Mouse (Mus musculus): ENCODE measurements around the gene Axdnd1. TPM values are rescaled to one million over a fixed set of nuclear protein-coding genes. Genes with fewer than 3 reads are reported as not detected.

Axdnd1 gene
- 1 to 10 TPM; 1.3 to 2.6 TPM for total RNA-seq (2021)
- long read RNA-seq, experiment 1 = 0 reads
- long read RNA-seq, experiment 2, partial matches to known transcripts = 27 of 47 reads
- long read RNA-seq, experiment 2, other reads (novel, unspliced or antisense) = 20 of 47 reads

- peak; percentile 69 to 78 for DNase-seq (ENCODE audit: low spot score in 2 of 2)
Measured at GRCm38 (mm10) chr1:156420671-156421297, at the start of gene Axdnd1. TSS of gene Axdnd1 (minus strand) at chr1:156421159.

GRCm38 (mm10) chr1:156470557-156470956, 49.6 kb upstream of the Axdnd1 start:
- no peak for DNase-seq (ENCODE audit: low spot score in 2 of 2)

GRCm38 (mm10) chr1:156468576-156468975, 47.6 kb upstream of the Axdnd1 start:
- no peak for DNase-seq (ENCODE audit: low spot score in 2 of 2)

GRCm38 (mm10) chr1:156467655-156468255, 46.8 kb upstream of the Axdnd1 start:
- no peak for DNase-seq (ENCODE audit: low spot score in 2 of 2)

DNA sequence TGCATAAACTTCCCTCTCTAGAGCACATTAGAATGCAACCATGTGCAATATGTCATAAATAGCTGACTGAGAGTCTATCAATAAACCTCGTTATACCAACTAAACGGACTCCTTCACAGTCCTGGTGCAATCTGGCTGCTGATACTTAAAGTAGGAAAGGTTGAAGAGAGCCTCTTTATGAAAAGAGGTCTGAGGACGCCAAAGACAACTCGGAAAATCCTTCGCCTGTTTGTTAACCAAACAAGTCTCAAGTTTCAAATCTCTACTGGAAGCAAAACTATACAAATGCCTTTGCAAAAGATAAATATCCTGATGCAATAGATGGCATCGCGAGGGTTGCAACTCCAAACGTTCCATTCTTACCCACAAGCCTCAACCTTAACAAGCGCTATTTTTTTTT, 44.0 kb upstream of the Axdnd1 start:
- no peak for DNase-seq (ENCODE audit: low spot score in 2 of 2)

DNA sequence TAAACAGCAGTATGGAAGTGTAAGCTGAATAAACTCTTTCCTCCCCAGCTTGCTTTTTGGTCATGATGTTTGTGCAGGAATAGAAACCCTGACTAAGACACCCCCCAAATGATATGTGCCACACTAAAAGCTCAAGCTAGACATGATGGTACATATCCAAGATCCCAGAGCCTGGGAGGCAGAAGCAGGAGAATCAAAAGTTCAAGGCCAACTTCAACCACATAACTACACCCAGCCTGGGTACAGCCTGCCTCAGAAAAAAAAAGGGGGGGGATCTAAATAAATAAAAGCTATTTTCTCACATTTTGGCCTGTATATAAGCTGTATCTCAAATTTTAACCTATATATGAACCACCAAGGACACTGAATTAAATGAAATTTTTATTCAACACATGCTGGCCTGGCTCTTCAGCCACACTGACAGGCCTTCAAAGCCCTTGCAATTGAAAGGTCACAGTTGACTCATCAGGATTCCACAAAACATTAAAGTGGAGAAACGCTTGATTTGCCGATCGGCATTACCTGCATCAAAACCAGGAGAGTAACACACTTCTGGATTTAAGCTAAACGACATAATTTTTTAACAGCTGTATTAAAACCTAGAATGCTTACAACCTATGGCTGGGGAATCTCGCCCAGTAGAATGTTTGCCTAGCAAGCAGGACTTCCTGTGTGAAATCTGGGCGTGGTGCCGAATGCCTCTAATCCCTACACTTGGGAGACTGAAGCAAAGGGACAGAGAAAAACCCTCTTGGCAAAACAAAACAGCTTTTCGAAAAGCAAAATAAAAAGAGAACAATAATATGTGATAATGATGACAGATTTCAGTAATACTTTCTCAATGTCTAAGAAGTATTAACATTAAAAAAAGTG, 43.3 kb upstream of the Axdnd1 start:
- no peak for DNase-seq (ENCODE audit: low spot score in 2 of 2)

DNA sequence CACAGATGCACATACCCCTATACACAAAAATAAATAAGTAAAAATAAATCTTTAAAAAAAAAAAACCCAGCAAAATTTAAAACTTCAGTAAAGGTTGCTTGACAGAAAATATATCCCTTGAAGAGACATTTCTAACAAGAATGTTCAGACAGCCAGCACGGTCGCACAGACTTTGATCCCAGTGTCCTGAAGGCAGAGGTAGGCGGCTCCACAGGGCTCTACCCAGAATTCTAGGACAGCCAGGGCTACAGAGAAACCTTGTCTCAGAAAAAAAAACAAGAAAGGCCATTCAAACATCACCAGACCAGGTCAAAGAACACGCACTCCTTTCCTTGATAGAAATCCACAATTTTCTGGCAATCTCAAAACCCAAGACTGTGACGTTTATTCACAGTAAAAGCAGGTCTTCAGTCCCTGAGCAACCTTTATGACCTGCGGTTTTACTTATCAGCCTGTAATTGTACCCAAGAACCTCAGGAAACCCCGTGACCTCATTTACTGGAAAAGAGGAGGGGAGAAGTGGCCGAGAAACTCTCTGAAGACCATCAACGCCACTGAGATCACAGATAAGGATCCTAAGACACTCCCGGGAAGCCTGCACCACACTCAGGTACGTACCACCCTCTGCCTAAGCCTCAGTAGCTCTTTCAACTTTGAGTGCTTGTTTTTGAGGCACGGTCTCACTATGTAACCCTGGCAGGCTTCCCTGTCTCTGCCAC, 41.5 kb upstream of the Axdnd1 start:
- DNase-seq (ENCODE audit: low spot score in 2 of 2) = no peak

GRCm38 (mm10) chr1:156461036-156461435, 40.1 kb upstream of the Axdnd1 start:
- no peak for DNase-seq (ENCODE audit: low spot score in 2 of 2)

- no peak for DNase-seq (ENCODE audit: low spot score in 2 of 2)
Measured at GRCm38 (mm10) chr1:156460216-156460615, 39.3 kb upstream of the Axdnd1 start.

- no peak for DNase-seq (ENCODE audit: low spot score in 2 of 2)
Measured at GRCm38 (mm10) chr1:156459690-156460089, 38.7 kb upstream of the Axdnd1 start.

DNA sequence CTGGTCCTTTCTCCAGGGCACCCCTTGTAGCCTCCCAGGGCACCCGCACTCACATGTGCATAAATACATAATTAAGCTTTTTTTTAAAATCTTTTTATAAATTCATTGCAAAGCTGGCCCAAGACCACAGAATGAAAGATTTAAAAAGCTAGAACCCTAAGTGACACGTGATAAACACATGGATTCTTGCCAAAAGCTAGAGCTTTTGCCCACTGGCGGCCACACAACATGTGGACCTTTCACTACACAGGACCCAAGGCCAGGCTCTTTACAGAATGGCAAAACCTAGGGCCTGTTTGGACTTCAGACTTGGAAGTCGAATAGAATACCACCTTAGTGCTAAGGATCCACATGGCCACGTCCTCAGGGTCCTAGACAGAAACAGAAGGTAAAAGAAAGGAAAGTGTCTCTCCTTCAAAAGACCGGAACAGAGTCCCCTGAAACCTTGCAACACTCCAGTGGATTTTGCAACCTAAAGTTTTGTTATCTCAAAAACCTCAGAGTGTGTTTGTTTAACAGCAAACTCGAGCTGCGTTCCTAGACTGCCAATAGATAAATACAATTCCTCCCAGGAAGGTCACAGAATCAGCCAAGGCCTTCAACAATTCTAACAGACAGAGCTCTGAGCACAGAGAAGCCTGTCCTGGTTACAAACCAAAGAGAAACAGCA, 37.6 kb upstream of the Axdnd1 start:
- no peak for DNase-seq (ENCODE audit: low spot score in 2 of 2)

DNA sequence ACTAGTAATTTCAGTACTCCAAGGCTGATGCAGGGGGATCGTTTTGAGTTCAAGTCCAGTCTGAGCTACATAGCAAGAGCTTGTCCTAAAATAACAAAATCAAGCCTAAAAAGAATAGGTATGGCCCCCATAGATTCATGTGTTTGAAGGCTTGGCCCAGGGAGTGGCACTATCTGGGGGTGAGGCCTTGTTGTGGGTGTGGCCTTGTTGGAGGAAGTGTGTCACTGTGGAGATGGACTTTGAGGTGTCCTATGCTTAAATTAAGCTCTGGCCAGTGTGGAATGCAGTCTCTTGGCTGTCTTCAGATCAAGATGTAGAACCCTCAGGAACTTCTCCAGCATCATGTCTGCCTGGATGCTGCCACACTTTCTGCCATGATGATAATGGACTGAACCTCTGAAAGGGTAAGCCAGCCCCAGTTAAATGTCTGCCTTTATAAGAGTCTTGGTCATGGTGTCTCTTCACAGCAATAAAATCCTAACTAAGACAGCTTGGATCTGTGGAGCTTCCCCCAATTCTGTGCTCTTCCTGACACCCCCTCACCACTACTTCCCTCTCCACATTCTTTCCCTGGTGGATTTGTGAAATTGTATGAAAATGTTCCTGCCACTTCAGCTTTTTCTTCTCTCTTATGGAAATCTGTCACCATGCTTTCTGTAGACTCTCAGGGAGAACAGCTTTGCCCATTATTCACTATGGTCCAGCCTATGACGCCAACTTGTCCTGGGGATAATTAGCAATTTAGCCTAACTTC, 34.2 kb upstream of the Axdnd1 start:
- no peak for DNase-seq (ENCODE audit: low spot score in 2 of 2)

DNA sequence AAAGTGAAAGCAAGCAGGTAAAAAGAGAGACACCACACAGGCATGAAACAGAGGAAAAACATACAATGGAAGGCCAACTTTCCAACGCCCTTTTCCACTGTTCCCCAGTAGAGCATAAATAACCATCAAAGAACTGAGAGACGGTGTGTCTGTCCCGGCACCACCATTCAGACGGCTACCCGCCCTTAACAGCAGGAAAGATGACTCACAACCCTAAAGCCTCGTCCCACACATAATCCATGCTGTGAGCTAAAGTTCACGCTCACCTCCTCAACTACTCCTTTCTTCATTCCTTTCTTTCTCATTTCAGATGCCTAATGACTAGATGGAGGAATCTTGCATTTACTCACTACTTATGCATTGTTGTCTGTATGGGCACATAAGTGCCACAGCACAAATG, 33.4 kb upstream of the Axdnd1 start:
- DNase-seq (ENCODE audit: low spot score in 2 of 2) = no peak

- DNase-seq (ENCODE audit: low spot score in 2 of 2) = no peak
Measured at GRCm38 (mm10) chr1:156453876-156454275, 32.9 kb upstream of the Axdnd1 start.

- DNase-seq (ENCODE audit: low spot score in 2 of 2) = no peak
Measured at GRCm38 (mm10) chr1:156450478-156450877, 29.5 kb upstream of the Axdnd1 start.

GRCm38 (mm10) chr1:156449691-156450090, 28.7 kb upstream of the Axdnd1 start:
- no peak for DNase-seq (ENCODE audit: low spot score in 2 of 2)

GRCm38 (mm10) chr1:156449089-156449488, 28.1 kb upstream of the Axdnd1 start:
- DNase-seq (ENCODE audit: low spot score in 2 of 2) = no peak

- DNase-seq (ENCODE audit: low spot score in 2 of 2) = no peak
Measured at GRCm38 (mm10) chr1:156445049-156445448, 24.1 kb upstream of the Axdnd1 start.

DNA sequence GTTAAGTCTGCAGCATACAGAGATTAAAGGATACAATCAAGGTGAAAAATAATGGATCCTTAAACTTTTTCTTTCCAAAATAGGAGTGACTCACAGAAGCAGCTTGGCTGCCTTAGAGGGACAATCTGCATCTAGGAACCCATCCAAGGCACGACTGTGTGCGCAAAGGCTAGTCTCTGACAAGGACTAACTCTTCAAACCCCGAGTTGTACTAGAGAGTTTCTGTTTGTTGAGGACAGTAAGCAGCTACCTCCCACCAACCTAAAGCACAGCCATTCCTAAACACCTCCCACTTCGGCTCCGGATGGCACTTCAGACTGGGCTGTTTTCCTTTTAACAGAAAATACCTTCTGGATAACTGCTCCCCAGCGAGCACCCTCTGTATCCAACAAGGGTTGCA, 21.8 kb upstream of the Axdnd1 start:
- DNase-seq (ENCODE audit: low spot score in 2 of 2) = no peak

- DNase-seq (ENCODE audit: low spot score in 2 of 2) = no peak
Measured at GRCm38 (mm10) chr1:156442266-156442665, 21.3 kb upstream of the Axdnd1 start.
